Mouse (Mus musculus) megakaryocyte, adult 5-6 weeks (primary cell): ENCODE data around the gene Atp2a3. TPM values are rescaled to one million over a fixed set of nuclear protein-coding genes. Genes with fewer than 3 reads are reported as not detected.

Experiments
- ATAC-seq: 2 replicates; pipeline ENCODE4 v1.8.0; 2016; ENCODE audit warnings: mild to moderate bottlenecking, inconsistent platforms; ENCODE audit not compliant: poor library complexity, severe bottlenecking
- total RNA-seq, 2 experiments: library from RNA; stranded (forward) in 1 of 2; stranded (reverse) in 1 of 2; fragments of 153-499, 151-499 nt in 1 of 2; fragments of 221-1000, 200-1000 nt in 1 of 2; gene quantifications; 2 replicates each; pipeline versions ENCODE4 v1.2.3 to v1.2.4; 2015 to 2017

Atp2a3 gene
- total RNA-seq (2015) (83.5 and 92.8 TPM in 2 replicates), total RNA-seq (2017) (79.8 and 123 TPM in 2 replicates)

DNA sequence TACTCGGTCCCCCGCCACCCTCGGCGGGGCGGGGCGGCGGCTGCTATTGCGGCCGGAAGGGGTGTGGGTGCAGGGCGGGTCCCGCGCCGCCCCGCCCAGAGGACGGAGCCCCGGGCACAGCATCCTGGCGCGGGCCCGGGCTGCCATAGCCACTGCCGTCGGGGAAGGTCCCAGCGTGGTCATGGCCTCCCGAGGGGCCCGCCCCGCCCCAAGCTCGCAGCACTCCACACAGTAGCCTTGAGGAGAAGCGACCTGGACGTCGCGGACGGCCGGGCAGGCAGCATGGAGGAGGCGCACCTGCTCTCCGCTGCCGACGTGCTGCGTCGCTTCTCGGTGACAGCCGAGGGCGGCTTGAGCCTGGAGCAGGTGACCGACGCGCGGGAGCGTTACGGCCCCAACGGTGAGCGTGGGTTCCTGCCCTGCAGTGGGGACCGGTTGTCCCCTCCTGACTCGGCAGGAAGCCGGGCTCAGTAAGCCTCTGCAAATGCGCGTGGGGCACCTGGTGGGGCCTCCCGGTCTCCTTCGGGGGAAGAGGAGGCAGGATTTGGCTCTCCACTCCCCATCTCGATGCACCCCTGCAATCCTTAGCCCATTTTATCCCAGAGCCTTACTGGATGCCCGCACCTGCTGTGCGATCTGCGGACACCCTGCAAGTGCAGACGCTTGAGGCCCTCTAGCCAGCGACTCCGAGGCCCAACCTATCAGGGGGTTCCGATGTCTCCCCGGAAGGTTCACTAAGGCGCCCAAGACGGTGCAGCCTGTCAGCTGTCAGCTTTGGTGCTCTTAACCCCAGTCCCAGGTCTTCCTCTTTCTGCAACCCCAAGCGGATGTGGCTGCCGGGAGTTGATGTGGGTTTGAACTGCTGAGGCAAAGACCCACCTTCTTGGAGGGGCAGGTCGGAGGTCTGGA is at the start of gene Atp2a3:
TSS of gene Atp2a3 (plus strand) at position 98 of the 909 bp plus-strand sequence.
- peak; percentile 80 for ATAC-seq

GRCm38 (mm10) chr11:72917299-72917996 is 43.5 kb upstream of the Atp2a3 start:
- ATAC-seq = no peak

- ATAC-seq = no peak
These were observed 37.9 kb upstream of the Atp2a3 start for GRCm38 (mm10) chr11:72923116-72923515.

DNA sequence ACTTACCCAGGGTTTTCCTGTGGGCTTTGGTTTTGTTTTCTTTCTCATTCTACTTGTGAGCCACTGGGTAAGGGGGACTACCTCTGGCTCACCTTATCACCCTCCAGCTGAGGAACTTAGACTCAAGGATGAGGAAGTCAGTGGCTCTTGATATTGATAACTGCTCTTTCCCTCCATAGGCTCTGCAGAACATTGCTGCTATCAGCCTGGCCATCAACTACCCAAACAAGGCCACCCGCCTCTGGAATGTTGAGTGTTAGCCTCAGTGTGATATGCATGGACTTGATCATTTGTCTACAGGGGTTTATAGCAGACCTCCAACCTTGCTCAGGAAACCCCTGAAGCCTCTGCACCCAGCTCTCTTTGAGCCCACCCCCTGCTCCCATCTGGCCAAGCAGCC is 36.5 kb upstream of the Atp2a3 start:
- no peak for ATAC-seq

- ATAC-seq = no peak
These were observed 35.9 kb upstream of the Atp2a3 start for GRCm38 (mm10) chr11:72925067-72925466.

DNA sequence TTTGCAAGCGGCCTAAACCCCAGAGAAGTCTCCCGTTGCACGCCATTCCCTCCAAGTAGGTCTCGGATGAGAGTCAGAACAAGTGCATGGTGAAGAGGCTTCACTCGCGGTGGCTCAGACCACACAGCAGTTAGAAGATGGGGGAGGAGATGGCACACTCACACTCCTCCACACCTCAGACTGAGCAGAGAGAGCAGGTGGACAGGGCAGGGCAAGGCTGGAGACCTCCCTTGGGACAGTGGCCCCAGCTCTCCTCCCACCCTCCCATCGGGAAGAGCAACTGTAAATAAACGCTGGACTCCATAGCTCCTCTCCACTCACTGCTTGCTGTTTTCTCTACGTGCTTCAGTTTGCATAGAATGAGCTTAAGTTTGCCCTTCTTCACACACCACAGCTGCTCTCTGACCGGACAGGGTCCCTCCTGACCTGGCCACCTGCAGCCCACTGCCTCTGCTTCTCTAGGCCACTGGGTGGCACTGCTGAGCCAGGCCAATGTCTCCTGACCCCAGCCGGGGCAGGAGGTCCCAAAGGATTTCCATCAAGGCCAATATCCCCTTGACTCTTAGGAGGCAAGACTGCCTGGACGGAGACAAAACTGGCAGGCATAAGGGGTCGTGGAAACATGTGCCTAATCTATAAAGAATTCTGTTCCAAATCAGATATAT is 34.6 kb upstream of the Atp2a3 start:
- peak; percentile 90 for ATAC-seq

GRCm38 (mm10) chr11:72928516-72928915 is 32.5 kb upstream of the Atp2a3 start:
- ATAC-seq = no peak

GRCm38 (mm10) chr11:72940208-72941143 is 20.5 kb upstream of the Atp2a3 start:
- ATAC-seq = peak; percentile 95

DNA sequence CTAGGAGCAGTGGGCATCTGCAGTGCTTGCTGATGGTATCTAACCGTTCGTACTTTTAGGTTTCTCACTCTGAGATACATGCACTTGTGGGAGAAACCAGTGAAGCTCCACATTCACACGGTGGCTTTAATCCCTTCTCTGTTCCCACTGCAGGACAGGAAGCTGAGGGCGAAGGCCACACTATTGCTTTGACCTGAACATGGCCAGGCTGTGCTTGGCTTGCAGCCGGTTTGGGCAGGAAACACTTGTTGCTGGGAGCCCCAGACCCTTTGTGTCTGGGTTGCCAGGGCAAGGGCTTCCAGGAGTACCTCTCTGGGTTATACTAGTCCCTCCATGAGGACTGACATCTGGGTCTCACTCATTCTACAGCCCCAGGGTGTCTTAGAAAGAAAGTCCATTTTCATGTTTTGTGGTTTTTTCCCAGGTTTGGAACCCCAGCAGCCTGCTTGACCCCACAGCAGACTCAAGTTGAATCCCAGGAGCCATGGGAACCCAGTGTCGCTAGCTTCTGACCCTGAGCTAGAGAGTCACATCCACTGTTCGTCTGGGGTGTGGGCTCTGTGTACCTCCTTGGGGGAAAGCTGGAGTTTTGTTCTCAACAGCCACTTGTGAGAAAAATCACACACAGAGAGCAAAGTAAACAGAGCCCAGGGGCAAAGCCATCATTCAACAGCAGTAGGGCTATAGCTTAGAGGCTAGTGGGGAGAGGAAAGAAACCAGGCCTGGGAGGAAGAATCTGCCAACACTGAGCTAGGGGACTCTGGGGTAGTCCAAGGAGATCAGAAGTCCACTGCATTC is 15.8 kb upstream of the Atp2a3 start:
- no peak for ATAC-seq

DNA sequence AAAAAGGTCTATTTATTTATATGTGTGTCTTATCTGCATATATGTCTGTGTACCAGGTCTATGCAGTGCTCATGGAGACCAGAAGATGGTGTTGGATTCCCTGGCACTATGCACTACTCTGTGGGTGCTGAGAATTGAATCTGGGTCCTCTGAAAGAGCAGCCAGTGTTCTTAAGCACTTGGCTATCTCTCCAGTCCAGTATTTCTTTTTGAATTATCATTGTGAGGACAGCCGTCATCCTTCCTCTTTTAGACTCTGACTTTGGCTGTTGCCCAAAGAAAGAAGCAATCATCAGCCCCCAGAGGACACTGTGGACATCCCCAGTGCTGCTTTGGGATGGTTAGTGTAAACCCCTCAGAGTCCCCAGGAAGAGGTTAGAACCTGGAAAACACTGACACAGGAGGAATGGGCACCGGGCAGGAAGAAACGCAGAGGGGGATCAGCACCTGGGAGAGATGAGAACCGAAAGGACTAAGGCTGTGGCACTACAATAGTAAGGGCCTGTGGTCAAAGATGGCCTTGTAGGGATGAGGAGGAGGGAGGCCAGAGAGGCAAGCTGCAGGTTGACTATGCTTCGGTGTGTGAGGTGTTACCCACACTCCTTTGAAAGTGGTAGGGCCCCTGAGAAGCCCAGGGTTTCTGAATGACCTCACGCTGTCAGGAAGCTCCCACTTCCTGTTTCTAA is 15.0 kb upstream of the Atp2a3 start:
- peak; percentile 86 for ATAC-seq

DNA sequence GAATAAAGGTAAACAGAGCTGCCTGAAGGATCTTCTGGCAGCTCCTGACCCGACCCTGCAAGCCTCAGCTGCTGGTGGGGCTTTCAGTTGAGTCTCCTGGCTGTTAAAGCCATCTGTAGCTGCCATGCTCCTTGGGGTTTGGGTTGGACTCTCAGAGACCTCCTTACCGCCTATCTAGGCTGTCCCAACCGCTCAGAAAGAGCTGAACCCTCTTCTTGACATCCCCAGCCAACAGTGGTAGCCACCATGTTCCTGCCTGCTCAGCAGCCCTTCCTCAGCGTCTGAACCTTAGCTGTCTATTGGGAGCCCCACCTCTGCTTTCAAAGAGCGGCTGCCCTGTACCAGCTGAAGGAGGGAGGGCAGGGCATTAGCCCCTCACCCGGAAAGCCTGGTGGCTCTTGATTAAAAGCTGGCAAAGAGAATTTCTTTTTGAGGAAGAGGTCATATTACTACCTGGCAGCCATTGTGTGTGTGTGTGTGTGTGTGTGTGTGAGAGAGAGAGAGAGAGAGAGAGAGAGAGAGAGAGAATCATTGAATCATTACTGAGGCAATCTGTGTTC is 14.3 kb upstream of the Atp2a3 start:
- no peak for ATAC-seq

DNA sequence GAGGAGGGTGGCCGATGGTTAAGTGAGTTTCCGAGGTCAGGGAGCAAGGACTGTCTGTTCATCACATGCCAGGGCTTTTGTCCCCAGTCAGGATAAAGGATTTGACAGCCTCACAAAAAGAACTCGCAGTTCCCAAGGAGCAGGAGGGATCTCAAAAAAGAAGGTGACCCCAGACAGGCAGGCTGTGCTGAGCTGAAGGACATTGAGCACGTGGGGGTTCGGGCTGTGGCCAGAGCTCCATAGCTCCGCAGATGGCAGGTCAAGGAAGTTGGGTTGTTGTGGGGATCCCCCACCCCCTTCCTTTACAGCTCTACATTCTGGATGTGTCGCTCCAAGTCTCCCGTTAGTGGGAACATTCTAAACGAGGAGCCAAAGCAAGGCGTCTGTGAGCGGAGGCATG is 13.1 kb upstream of the Atp2a3 start:
- ATAC-seq = no peak

- ATAC-seq = no peak
These were observed 12.7 kb upstream of the Atp2a3 start for GRCm38 (mm10) chr11:72948254-72948653.

DNA sequence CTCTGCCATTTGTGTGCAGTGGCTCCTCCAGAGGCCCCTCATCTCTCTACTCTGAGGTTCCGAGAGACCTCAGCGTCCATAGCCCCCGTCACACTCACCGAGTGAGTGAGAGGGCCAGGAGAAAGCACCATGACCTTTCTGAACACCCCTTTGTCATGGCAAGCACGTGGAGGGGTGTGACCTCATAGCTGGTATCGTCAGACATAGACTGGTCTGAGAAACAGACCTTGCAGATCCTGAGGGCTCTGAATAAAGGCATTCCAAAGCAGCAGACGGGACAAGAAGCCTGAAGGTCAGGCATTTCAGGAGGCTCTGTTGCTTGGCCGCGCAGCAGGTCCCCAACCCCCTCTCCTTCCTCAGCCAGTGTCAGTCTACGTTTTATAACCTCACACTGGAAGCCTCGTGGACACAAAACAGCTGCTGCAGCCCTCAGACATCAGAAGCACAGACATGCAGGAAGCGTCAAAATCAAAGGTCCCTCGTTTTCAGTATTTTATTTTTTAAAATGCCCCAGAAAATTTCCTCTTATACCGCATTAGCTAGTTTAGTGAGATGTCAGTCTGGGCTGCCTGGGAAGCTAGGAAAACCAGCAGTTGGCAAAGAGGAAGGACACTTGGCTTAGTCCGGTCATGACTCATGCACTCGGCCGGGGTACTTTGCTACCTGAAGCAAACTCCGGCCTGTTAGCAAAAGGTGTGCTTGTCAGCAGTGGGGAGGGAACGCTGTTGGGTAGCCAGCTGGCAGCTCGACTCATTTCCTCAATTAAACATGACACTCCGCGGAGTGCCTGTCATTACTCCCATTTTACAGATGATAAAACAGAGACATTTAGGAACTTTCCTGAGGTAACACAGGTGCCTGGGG is 9.6 kb upstream of the Atp2a3 start:
- ATAC-seq = no peak

DNA sequence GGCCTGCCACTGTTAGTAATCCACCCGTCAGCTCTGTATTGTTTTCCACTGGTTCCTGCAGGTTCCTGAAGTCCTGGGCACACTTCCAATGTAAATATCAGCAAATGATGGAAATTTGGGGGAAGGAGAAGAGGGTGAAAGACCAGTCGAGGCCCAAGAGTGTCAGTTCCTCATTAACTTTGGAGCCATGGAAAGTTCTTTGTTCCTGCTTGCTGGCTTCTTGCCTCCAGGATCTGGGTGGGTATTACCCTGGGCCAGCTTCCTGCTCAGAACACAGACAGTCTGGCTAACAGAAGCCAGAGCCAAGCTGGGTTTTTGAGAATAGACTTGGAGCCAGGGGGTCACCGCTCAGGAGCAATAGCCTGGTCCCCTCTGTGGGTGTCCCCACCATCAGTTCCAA is 8.7 kb upstream of the Atp2a3 start:
- no peak for ATAC-seq

GRCm38 (mm10) chr11:72952697-72953096 is 8.3 kb upstream of the Atp2a3 start:
- ATAC-seq = no peak

DNA sequence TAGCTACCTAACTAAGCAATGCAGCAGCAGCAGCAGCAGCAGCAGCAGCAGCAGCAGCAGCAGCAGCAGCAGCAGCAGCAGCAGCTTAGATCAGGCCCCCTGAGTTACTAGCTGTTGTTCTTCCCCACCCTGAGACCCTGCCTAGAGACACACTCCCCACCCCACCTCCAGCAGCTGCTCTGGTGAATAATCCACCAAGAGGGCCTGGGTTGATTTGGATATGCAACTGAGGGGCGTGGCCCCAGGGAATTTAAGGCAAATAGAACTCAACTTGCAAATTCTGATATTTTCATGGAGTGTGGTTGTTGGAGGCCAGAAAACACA is 7.9 kb upstream of the Atp2a3 start:
- ATAC-seq = no peak
